Mouse (Mus musculus) heart, postnatal 0 days (tissue): ENCODE measurements around the gene Filip1l.

Experiments
- CTCF ChIP-seq: IDR thresholded peaks from 2 replicates; pipeline ENCODE4 v1.5.1; 2016; ENCODE audit warnings: antibody characterized with exemption, control low read depth, low read depth
- EP300 ChIP-seq: IDR thresholded peaks from 2 replicates; pipeline ENCODE4 v1.6.1; 2016; ENCODE audit warnings: antibody characterized with exemption, low read depth

GRCm38 (mm10) chr16:57585201-57585600 lies 232.3 kb downstream of the Filip1l start:
- no peak for TF ChIP-seq EP300
- TF ChIP-seq CTCF = no peak
